Mouse (Mus musculus) stomach, embryonic 14.5 days (tissue): ENCODE data around the gene Btbd7. TPM values are rescaled to one million over a fixed set of nuclear protein-coding genes. Genes with fewer than 3 reads are reported as not detected.

ENCODE experiments used
- ATAC-seq: fragments of 200-750 bp; cut with Nextera tagmentation; 2 replicates; pipeline ENCODE4 v1.8.0; 2017; ENCODE audit warnings: low read depth, moderate TSS enrichment; ENCODE audit not compliant: insufficient number of reproducible peaks, insufficient read depth, low FRiP score
- H3K27ac ChIP-seq: fragments of 300-500 bp; sonication (generic); 2 replicates; pipeline ENCODE4 v1.5.1; 2014; ENCODE audit warnings: mild to moderate bottlenecking, low read length, moderate library complexity, mixed read lengths
- H3K27me3 ChIP-seq: fragments of 300-500 bp; sonication (generic); 2 replicates; pipeline ENCODE4 v1.6.1; 2014; ENCODE audit warnings: low read length, control low read depth, mixed read lengths; ENCODE audit not compliant: control insufficient read depth, insufficient read depth
- H3K36me3 ChIP-seq: fragments of 300-500 bp; sonication (generic); 2 replicates; pipeline ENCODE4 v1.6.1; 2014; ENCODE audit warnings: mild to moderate bottlenecking, control low read depth, low read length, moderate library complexity, mixed read lengths; ENCODE audit not compliant: control insufficient read depth, insufficient read depth
- H3K4me1 ChIP-seq: fragments of 300-500 bp; sonication (generic); 2 replicates; pipeline ENCODE4 v1.6.1; 2014; ENCODE audit warnings: low read length, control low read depth, mixed read lengths; ENCODE audit not compliant: control insufficient read depth, insufficient read depth
- H3K4me2 ChIP-seq: fragments of 300-500 bp; sonication (generic); replicated peaks from 2 replicates; pipeline ENCODE4 v1.6.1; 2014; ENCODE audit warnings: low read depth, low read length, control low read depth
- H3K4me3 ChIP-seq: fragments of 300-500 bp; sonication (generic); 2 replicates; pipeline ENCODE4 v1.5.1; 2014; ENCODE audit warnings: low read depth, low read length, control low read depth
- H3K9ac ChIP-seq: fragments of 300-500 bp; sonication (generic); replicated peaks from 2 replicates; pipeline ENCODE4 v1.6.1; 2014; ENCODE audit warnings: low read depth, mild to moderate bottlenecking, control low read depth, low read length, moderate library complexity, mixed read lengths
- H3K9me3 ChIP-seq: fragments of 300-500 bp; sonication (generic); 2 replicates; pipeline ENCODE4 v1.6.1; 2016; ENCODE audit warnings: low read depth, low read length, control low read depth; ENCODE audit not compliant: control insufficient read depth
- WGBS: fragments of 180-500 bp; shearing (Covaris S2); extraction: QIAGEN DNeasy Blood & Tissue Kit; methylation state at CpG from one replicate; pipeline ENCODE4 v1.1.7; 2014; 5-methylcytosine and 5-hydroxymethylcytosine counted together
- polyA plus RNA-seq: library from polyadenylated mRNA; unstranded; fragments of >200 nt; fragmentation: Nextera tagmentation; extraction: Ambion mirVana; gene quantifications from 2 replicates; pipeline ENCODE4 v1.2.1, GENCODE M21; 2014

Gene Btbd7
- polyA plus RNA-seq, 1 experiment from 2014 or later: 29.2 TPM

- no peaks in the 10 kb centered on the region for H3K27me3 ChIP-seq
- peaks cover 15% of the 10 kb centered on the region for H3K4me1 ChIP-seq
- under 1% methylated on average over 46 of the region's 46 CpGs for WGBS
- peak overlapping the region; percentile 92 for H3K4me3 ChIP-seq
- ATAC-seq: peak; percentile 84
- H3K9ac ChIP-seq: peak overlapping the region; percentile 43
- no peaks in the 10 kb centered on the region for H3K9me3 ChIP-seq
- no peaks in the 10 kb centered on the region; the same call in 1 of the 2 replicates for H3K36me3 ChIP-seq
- peak overlapping the region; percentile 84 for H3K27ac ChIP-seq
- peak overlapping the region; percentile 56 for H3K4me2 ChIP-seq
These were observed 121.1 kb downstream of the Btbd7 start for GRCm38 (mm10) chr12:102757055-102757688.

- H3K36me3 ChIP-seq: no peaks in the 10 kb centered on the region; the same call in 1 of the 2 replicates
- H3K4me3 ChIP-seq: peak overlapping the region; percentile 92
- no peak overlapping the region for H3K9ac ChIP-seq
- 73% methylated on average over 7 of the region's 7 CpGs for whole genome bisulfite sequencing
- no peak overlapping the region for H3K27ac ChIP-seq
- no peaks in the 10 kb centered on the region for H3K27me3 ChIP-seq
- H3K4me2 ChIP-seq: peak overlapping the region; percentile 56
- no peaks in the 10 kb centered on the region for H3K9me3 ChIP-seq
- ATAC-seq: no peak
- peaks cover 15% of the 10 kb centered on the region for H3K4me1 ChIP-seq
These were observed 122.0 kb downstream of the Btbd7 start for GRCm38 (mm10) chr12:102756304-102756703.

GRCm38 (mm10) chr12:102748256-102748655 is 130.0 kb downstream of the Btbd7 start:
- Histone ChIP-seq H3K4me2 (no peak overlapping the region), H3K4me3 (no peak overlapping the region), H3K27ac (no peak overlapping the region), H3K27me3 (no peaks in the 10 kb centered on the region), H3K4me1 (peaks cover 9% of the 10 kb centered on the region), H3K9ac (no peak overlapping the region), H3K9me3 (no peaks in the 10 kb centered on the region), H3K36me3 (no peaks in the 10 kb centered on the region)
- WGBS: 86% methylated on average over 3 of the region's 3 CpGs
- ATAC-seq: no peak

- Histone ChIP-seq H3K4me2 (peak overlapping the region; percentile 84; the same call in 1 of the 2 replicates), H3K4me3 (no peak overlapping the region)
- 59% methylated on average over 6 of the region's 6 CpGs for WGBS
These were observed 133.4 kb downstream of the Btbd7 start for GRCm38 (mm10) chr12:102744839-102745238.

GRCm38 (mm10) chr12:102743589-102744574 is 134.4 kb downstream of the Btbd7 start, which contains the start of the genes Moap1 and Tmem251:
Gene Moap1, minus strand, starts transcription at chr12:102743661.
Gene Tmem251, plus strand, starts transcription at chr12:102743762.
- H3K4me1 ChIP-seq: peaks cover 15% of the 10 kb centered on the region
- WGBS: under 1% methylated on average over 58 of the region's 63 CpGs

More at GRCm38 (mm10) chr12:102744839-102745238, 133.4 kb downstream of the Btbd7 start:
- no peaks in the 10 kb centered on the region for H3K27me3 ChIP-seq
- H3K27ac ChIP-seq: no peak overlapping the region
- H3K9ac ChIP-seq: 0 out of 2 replicates have a peak overlapping the region, but pooled peaks have one; percentile 6
- no peak for ATAC-seq
- no peaks in the 10 kb centered on the region for H3K9me3 ChIP-seq
- peaks cover 15% of the 10 kb centered on the region for H3K4me1 ChIP-seq
- no peaks in the 10 kb centered on the region for H3K36me3 ChIP-seq

GRCm38 (mm10) chr12:102743036-102743588 is 135.2 kb downstream of the Btbd7 start:
- Histone ChIP-seq H3K27me3 (no peaks in the 10 kb centered on the region), H3K9ac (peak overlapping the region; percentile 67), H3K4me1 (peaks cover 15% of the 10 kb centered on the region), H3K36me3 (no peaks in the 10 kb centered on the region), H3K9me3 (no peaks in the 10 kb centered on the region), H3K4me2 (peak overlapping the region; percentile 84), H3K4me3 (peak overlapping the region; percentile 75), H3K27ac (peak overlapping the region; percentile 84)
- under 1% methylated on average over 33 of the region's 33 CpGs for WGBS
- peak; percentile 20 for ATAC-seq

More at GRCm38 (mm10) chr12:102743589-102744574, 134.4 kb downstream of the Btbd7 start, which contains the start of the genes Moap1 and Tmem251:
- H3K27ac ChIP-seq: peak within 1 kb of the TSS; percentile 84
- peak; percentile 97 for ATAC-seq
- peak within 1 kb of the TSS; percentile 67 for H3K9ac ChIP-seq
- H3K9me3 ChIP-seq: no peaks in the 10 kb centered on the region
- H3K4me2 ChIP-seq: peak within 1 kb of the TSS; percentile 84
- H3K36me3 ChIP-seq: no peaks in the 10 kb centered on the region
- H3K27me3 ChIP-seq: no peaks in the 10 kb centered on the region
- peak within 1 kb of the TSS; percentile 75 for H3K4me3 ChIP-seq

- no peak overlapping the region for H3K4me2 ChIP-seq
- peaks cover 15% of the 10 kb centered on the region for H3K4me1 ChIP-seq
- no peak overlapping the region for H3K9ac ChIP-seq
- 72% methylated on average over 7 of the region's 7 CpGs for WGBS
- no peak for ATAC-seq
- H3K4me3 ChIP-seq: no peak overlapping the region
- no peaks in the 10 kb centered on the region for H3K9me3 ChIP-seq
- no peaks in the 10 kb centered on the region for H3K27me3 ChIP-seq
- no peak overlapping the region for H3K27ac ChIP-seq
- H3K36me3 ChIP-seq: no peaks in the 10 kb centered on the region
These were observed 136.2 kb downstream of the Btbd7 start for GRCm38 (mm10) chr12:102742056-102742455.

- H3K36me3 ChIP-seq: no peaks in the 10 kb centered on the region
- H3K27me3 ChIP-seq: no peaks in the 10 kb centered on the region
- no peak overlapping the region for H3K9ac ChIP-seq
- no peaks in the 10 kb centered on the region for H3K9me3 ChIP-seq
- no peak overlapping the region for H3K27ac ChIP-seq
- no peak overlapping the region for H3K4me2 ChIP-seq
- 70% methylated on average over 3 of the region's 3 CpGs for WGBS
- no peak for ATAC-seq
- H3K4me3 ChIP-seq: no peak overlapping the region
- peaks cover 15% of the 10 kb centered on the region for H3K4me1 ChIP-seq
These were observed 138.0 kb downstream of the Btbd7 start for GRCm38 (mm10) chr12:102740285-102740684.
